ENCODE assay signal across 7 mouse cellular contexts in the genomic region with DNA sequence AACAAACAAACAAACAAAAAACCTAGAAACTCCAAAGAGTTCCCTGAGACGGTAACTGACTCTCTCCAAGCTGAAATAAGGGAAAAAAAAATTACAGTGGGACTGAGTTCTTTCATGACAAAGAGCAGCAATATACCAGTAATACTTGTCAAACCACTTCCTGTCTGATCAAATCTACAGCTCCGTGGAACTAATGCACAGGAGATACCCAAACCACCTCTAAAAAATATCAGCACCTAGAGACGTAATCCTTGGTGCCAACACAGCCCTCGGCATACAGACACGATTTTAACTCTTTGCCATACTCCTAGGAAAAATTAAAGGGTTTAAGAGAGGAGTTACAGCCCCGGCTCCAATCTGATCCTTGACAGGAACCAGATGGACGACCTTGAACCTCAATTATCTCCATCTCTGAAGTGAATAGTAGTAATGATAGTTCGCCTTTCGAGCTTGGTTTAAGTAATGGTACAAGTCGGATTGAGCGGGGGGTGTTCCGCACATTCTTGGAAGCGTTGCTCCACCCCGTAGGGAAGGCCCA. TPM values are rescaled to one million over a fixed set of nuclear protein-coding genes. Genes with fewer than 3 reads are reported as not detected.
DNase-seq lines count a peak whose midpoint lies in the region; ATAC-seq and TF ChIP-seq lines count a peak whose summit lies in the region.

No protein-coding gene starts in this region.

- H3K4me3 ChIP-seq in testis, adult 2 months (ENCODE audit: control insufficient read depth, low read depth, low read length), result peak overlapping the region; percentile 92
- peak overlapping the region; percentile 87 for H3K4me3 ChIP-seq in limb, embryonic 14.5 days (replicated peaks; ENCODE audit: low read length)
- peak overlapping the region; percentile 90 for H3K4me3 ChIP-seq in stomach, embryonic 16.5 days (replicated peaks; ENCODE audit: low read length)

- H3K9me3 ChIP-seq in limb, embryonic 14.5 days (ENCODE audit: control insufficient read depth, low read length), result no peaks in the 10 kb centered on the region
- H3K9me3 ChIP-seq in stomach, embryonic 16.5 days (replicated peaks; ENCODE audit: control insufficient read depth, low read length), result no peaks in the 10 kb centered on the region

- TF ChIP-seq POLR2A in testis, adult 2 months (IDR thresholded peaks at IDR 0.05; ENCODE audit: control insufficient read depth, low read depth, low read length), result no peak
- TF ChIP-seq POLR2A in limb, embryonic 14.5 days (IDR thresholded peaks at IDR 0.05; ENCODE audit: borderline replicate concordance, extremely low read depth, insufficient read depth, insufficient read length), result no peak

- H3K27me3 ChIP-seq in testis, adult 2 months (ENCODE audit: control insufficient read depth, insufficient read depth, low read length), result no peaks in the 10 kb centered on the region
- H3K27me3 ChIP-seq in limb, embryonic 14.5 days (ENCODE audit: control insufficient read depth, insufficient read depth, low read length), result no peaks in the 10 kb centered on the region
- H3K27me3 ChIP-seq in stomach, embryonic 16.5 days (ENCODE audit: control insufficient read depth, insufficient read depth, low read length), result no peaks in the 10 kb centered on the region

- no peak for DNase-seq in testis, postnatal 10 days (ENCODE audit: low spot score)
- peak; percentile 24 for DNase-seq in limb, embryonic 14.5 days (ENCODE audit: low spot score)
- no peak for DNase-seq in ovary, adult 18-20 months (ENCODE audit: low spot score)
- DNase-seq in spleen, postnatal 36 days (ENCODE audit: low spot score in 2 of 2), result no peak

- peak overlapping the region; percentile 68 for H3K4me2 ChIP-seq in limb, embryonic 14.5 days (replicated peaks; ENCODE audit: low read depth, low read length, severe bottlenecking)
- peak overlapping the region; percentile 84 for H3K4me2 ChIP-seq in stomach, embryonic 16.5 days (ENCODE audit: low read depth, low read length)

- ATAC-seq in erythroblast, adult 5-6 weeks (replicated peaks; ENCODE audit: low FRiP score, poor library complexity, severe bottlenecking), result peak; percentile 9; the same call in 1 of the 2 replicates
- no peak for ATAC-seq in limb, embryonic 14.5 days (ENCODE audit: low FRiP score, low read depth)
- no peak for ATAC-seq in stomach, embryonic 16.5 days (ENCODE audit: insufficient read depth, low FRiP score)

- H3K36me3 ChIP-seq in testis, adult 2 months (ENCODE audit: control insufficient read depth, insufficient read depth, low read length), result peaks cover 2% of the 10 kb centered on the region
- H3K36me3 ChIP-seq in limb, embryonic 14.5 days (ENCODE audit: control insufficient read depth, insufficient read depth, low read length), result peaks cover 23% of the 10 kb centered on the region
- peaks cover 3% of the 10 kb centered on the region; the same call in 1 of the 2 replicates for H3K36me3 ChIP-seq in stomach, embryonic 16.5 days (ENCODE audit: control insufficient read depth, insufficient read depth, low read length)

- 4% methylated on average over 14 of the region's 14 CpGs for WGBS in limb, embryonic 14.5 days
- 2% methylated on average over 14 of the region's 14 CpGs for WGBS in stomach, embryonic 16.5 days

- peaks cover 3% of the 10 kb centered on the region; the same call in 1 of the 2 replicates for H3K4me1 ChIP-seq in testis, adult 2 months (ENCODE audit: control insufficient read depth, insufficient read depth, low read length)
- peaks cover 12% of the 10 kb centered on the region for H3K4me1 ChIP-seq in limb, embryonic 14.5 days (ENCODE audit: control insufficient read depth, insufficient read depth, low read length)
- H3K4me1 ChIP-seq in stomach, embryonic 16.5 days (ENCODE audit: control insufficient read depth, insufficient read depth, low read length), result peaks cover 13% of the 10 kb centered on the region

- H3K9ac ChIP-seq in limb, embryonic 14.5 days (ENCODE audit: low read depth, low read length, severe bottlenecking), result peak overlapping the region; percentile 89
- H3K9ac ChIP-seq in stomach, embryonic 16.5 days (ENCODE audit: low read length), result peak overlapping the region; percentile 94

- peak overlapping the region; percentile 94 for H3K27ac ChIP-seq in testis, adult 2 months (ENCODE audit: control insufficient read depth, insufficient read depth, low read depth, low read length)
- H3K27ac ChIP-seq in limb, embryonic 14.5 days (replicated peaks; ENCODE audit: low read depth, low read length), result peak overlapping the region; percentile 95
- peak overlapping the region; percentile 99 for H3K27ac ChIP-seq in stomach, embryonic 16.5 days (ENCODE audit: low read length)

- TF ChIP-seq CTCF in testis, adult 2 months (IDR thresholded peaks at IDR 0.05; ENCODE audit: control insufficient read depth, insufficient read depth, insufficient replicate concordance, low read depth, low read length), result no peak

RNA-seq across cellular contexts. Expression of gene Dnase1l2, which starts 11.4 kb away (rescaled TPM):
- polyA plus RNA-seq in testis, adult 2 months (2012; rRNA removed), result 6.4 and 9.3 TPM in 2 replicates
- 2.1 TPM in 1 of 2 replicates, not detected in the other for total RNA-seq in erythroblast, adult 5-6 weeks (2015; ENCODE audit: low replicate concordance)
- 0.85 and 5.6 TPM in 2 replicates for total RNA-seq in erythroblast, adult 5-6 weeks (2017; ENCODE audit: low replicate concordance)
- 18.0 and 20.7 TPM in 2 replicates for polyA plus RNA-seq in limb, embryonic 14.5 days (2012; rRNA removed)
- polyA plus RNA-seq in limb, embryonic 14.5 days (2014; fragmentation: Nextera tagmentation; extraction: Ambion mirVana), result 3.3 and 3.5 TPM in 2 replicates
- polyA plus RNA-seq in stomach, embryonic 16.5 days (2015; fragmentation: Nextera tagmentation; extraction: Ambion mirVana), result 9.2 and 19.9 TPM in 2 replicates

RNA-seq across cellular contexts. Expression of gene E4f1, which starts 15.8 kb away (rescaled TPM):
- 61.5 and 69.3 TPM in 2 replicates for polyA plus RNA-seq in testis, adult 2 months (2012; rRNA removed)
- total RNA-seq in erythroblast, adult 5-6 weeks (2015; ENCODE audit: low replicate concordance), result 15.0 and 20.9 TPM in 2 replicates
- 13.4 and 14.1 TPM in 2 replicates for total RNA-seq in erythroblast, adult 5-6 weeks (2017; ENCODE audit: low replicate concordance)
- 80.6 and 95.0 TPM in 2 replicates for polyA plus RNA-seq in limb, embryonic 14.5 days (2012; rRNA removed)
- polyA plus RNA-seq in limb, embryonic 14.5 days (2014; fragmentation: Nextera tagmentation; extraction: Ambion mirVana), result 16.6 and 19.3 TPM in 2 replicates
- polyA plus RNA-seq in stomach, embryonic 16.5 days (2015; fragmentation: Nextera tagmentation; extraction: Ambion mirVana), result 29.4 and 35.0 TPM in 2 replicates

RNA-seq across cellular contexts. Expression of gene Pgp, which starts 15.9 kb away (rescaled TPM):
- 597 and 738 TPM in 2 replicates for polyA plus RNA-seq in testis, adult 2 months (2012; rRNA removed)
- 14.2 and 20.2 TPM in 2 replicates for total RNA-seq in erythroblast, adult 5-6 weeks (2015; ENCODE audit: low replicate concordance)
- total RNA-seq in erythroblast, adult 5-6 weeks (2017; ENCODE audit: low replicate concordance), result 6.1 and 8.1 TPM in 2 replicates
- 37.6 and 49.6 TPM in 2 replicates for polyA plus RNA-seq in limb, embryonic 14.5 days (2012; rRNA removed)
- 52.9 TPM in 2 replicates for polyA plus RNA-seq in limb, embryonic 14.5 days (2014; fragmentation: Nextera tagmentation; extraction: Ambion mirVana)
- 49.6 and 54.5 TPM in 2 replicates for polyA plus RNA-seq in stomach, embryonic 16.5 days (2015; fragmentation: Nextera tagmentation; extraction: Ambion mirVana)

RNA-seq across cellular contexts. Expression of gene Bricd5, which starts 19.4 kb away (rescaled TPM):
- 7.5 and 7.9 TPM in 2 replicates for polyA plus RNA-seq in testis, adult 2 months (2012; rRNA removed)
- 1.7 TPM in 1 of 2 replicates, not detected in the other for total RNA-seq in erythroblast, adult 5-6 weeks (2015; ENCODE audit: low replicate concordance)
- total RNA-seq in erythroblast, adult 5-6 weeks (2017; ENCODE audit: low replicate concordance), result 1.1 TPM in 1 of 2 replicates, not detected in the other
- polyA plus RNA-seq in limb, embryonic 14.5 days (2012; rRNA removed), result 0.86 and 0.89 TPM in 2 replicates
- polyA plus RNA-seq in limb, embryonic 14.5 days (2014; fragmentation: Nextera tagmentation; extraction: Ambion mirVana), result not detected in 2 replicates
- 0.36 and 0.46 TPM in 2 replicates for polyA plus RNA-seq in stomach, embryonic 16.5 days (2015; fragmentation: Nextera tagmentation; extraction: Ambion mirVana)

RNA-seq across cellular contexts. Expression of gene Mlst8, which starts 24.6 kb away (rescaled TPM):
- polyA plus RNA-seq in testis, adult 2 months (2012; rRNA removed), result 13.9 and 16.5 TPM in 2 replicates
- total RNA-seq in erythroblast, adult 5-6 weeks (2015; ENCODE audit: low replicate concordance), result 5.9 and 15.8 TPM in 2 replicates
- 5.5 and 8.2 TPM in 2 replicates for total RNA-seq in erythroblast, adult 5-6 weeks (2017; ENCODE audit: low replicate concordance)
- 46.3 and 54.9 TPM in 2 replicates for polyA plus RNA-seq in limb, embryonic 14.5 days (2012; rRNA removed)
- 27.8 and 29.3 TPM in 2 replicates for polyA plus RNA-seq in limb, embryonic 14.5 days (2014; fragmentation: Nextera tagmentation; extraction: Ambion mirVana)
- 29.0 and 33.6 TPM in 2 replicates for polyA plus RNA-seq in stomach, embryonic 16.5 days (2015; fragmentation: Nextera tagmentation; extraction: Ambion mirVana)

Comparison
In these comparisons a context has a peak if more than half of its experiments do, and no peak if none do; other contexts are left out.
1. RNA of gene Pgp, which starts 15.9 kb away (polyA plus RNA-seq): 597 to 738 TPM in testis, adult 2 months; 49.6 to 54.5 TPM in stomach, embryonic 16.5 days and 37.6 to 52.9 TPM in limb, embryonic 14.5 days; every median in the first group is over 10 times any median in the second.
2. Peak in every context shown above with its lines, with median percentiles within 50 percentile points of each other: H3K27ac ChIP-seq and H3K4me3 ChIP-seq.